Mouse (Mus musculus) forelimb bud, embryonic 11.5 days (tissue): ENCODE results near the gene Hnrnpa0.
A peak's percentile ranks its signal among the peaks of the same experiment; 100 is the strongest.
"Not testable (repeated sequence)": the region's sequence is repeated elsewhere in the genome, so short reads cannot be mapped to it uniquely, and the experiment has no call there.

Experiments used
- DNase-seq: peaks from one replicate; pipeline ENCODE4 v3.0.0-alpha.2; 2012; ENCODE audit warnings: low read depth, low spot score

The Hnrnpa0 gene

DNA sequence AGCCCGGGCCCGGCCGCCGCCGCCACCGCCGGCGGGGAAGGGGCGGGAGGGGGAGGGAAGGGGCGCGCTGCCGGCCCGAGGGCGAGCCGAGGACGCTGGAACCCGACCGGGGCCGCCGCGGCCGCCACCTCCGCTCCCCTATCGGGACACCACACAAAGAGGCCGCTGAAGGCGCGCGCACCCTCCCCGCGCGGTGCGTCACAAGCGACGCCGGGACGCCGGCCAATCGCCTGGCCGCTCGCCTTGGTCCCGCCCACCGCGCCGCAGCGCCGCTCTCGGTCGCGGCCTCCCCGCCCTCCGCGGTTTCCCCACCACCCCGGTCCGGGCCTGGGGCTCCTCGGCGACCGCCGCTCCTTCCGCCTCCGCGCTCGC, at the start of gene Hnrnpa0:
Hnrnpa0 (minus strand) TSS at position 161 of the 372 bp plus-strand sequence.
- DNase-seq, result peak; percentile 93

DNA sequence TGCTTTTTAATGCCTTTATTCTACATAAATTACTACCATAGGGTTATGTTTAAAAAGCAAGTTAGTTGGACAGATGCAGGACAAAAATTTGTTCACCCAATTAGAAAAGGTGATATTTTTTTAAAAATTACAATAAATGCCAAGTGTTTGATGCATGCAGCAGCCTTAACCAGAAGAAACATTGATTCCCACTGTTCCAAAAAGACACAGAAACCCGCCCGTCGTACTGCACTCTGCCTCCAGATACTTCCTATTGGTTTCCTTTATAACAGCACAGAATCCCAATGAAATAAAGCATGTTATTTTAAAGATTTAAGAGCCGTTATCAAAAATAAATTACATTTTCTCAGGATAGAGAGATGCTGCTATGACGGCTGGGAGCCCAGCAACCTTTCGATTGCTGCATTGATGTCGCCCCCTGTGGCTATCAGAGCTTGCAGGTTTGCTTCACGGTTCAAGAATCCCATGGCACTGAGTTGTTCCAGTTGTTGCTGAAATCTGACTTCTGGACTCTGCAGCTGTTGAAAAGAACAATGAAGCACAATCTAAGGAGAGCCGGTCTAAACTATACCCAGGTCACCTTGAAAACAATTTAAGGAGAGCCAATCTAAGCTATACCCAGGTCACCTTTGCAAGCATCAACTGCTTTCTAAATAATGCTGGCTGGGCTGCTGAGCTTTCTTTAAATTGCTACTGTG, 49.3 kb upstream of the Hnrnpa0 start:
- DNase-seq, result no peak

GRCm38 (mm10) chr13:58176105-58176504, 47.7 kb upstream of the Hnrnpa0 start:
- no peak for DNase-seq

DNA sequence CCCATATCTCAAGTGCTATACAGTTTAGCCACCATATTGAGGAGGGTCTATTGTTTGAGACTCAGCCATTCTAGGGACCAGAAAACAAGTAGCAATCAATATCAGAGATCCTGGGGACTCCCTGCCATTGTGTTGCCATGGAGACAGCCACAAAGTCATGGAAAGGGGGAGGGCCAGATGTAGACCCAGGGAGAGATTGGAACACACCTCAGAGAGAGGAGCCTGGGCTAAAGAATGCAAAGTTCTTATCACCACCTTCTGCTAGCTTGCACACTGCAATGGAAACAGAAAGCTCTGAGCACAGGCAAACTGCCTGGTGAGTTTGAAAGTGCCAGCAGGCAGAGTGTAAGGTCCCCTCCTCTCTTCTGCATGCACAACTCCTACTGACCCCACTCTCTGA, 39.8 kb upstream of the Hnrnpa0 start:
- DNase-seq, result no peak

- no peak for DNase-seq
Measured at GRCm38 (mm10) chr13:58163343-58163742, 35.0 kb upstream of the Hnrnpa0 start.

- DNase-seq, result no peak
Measured at GRCm38 (mm10) chr13:58160761-58161160, 32.4 kb upstream of the Hnrnpa0 start.

DNA sequence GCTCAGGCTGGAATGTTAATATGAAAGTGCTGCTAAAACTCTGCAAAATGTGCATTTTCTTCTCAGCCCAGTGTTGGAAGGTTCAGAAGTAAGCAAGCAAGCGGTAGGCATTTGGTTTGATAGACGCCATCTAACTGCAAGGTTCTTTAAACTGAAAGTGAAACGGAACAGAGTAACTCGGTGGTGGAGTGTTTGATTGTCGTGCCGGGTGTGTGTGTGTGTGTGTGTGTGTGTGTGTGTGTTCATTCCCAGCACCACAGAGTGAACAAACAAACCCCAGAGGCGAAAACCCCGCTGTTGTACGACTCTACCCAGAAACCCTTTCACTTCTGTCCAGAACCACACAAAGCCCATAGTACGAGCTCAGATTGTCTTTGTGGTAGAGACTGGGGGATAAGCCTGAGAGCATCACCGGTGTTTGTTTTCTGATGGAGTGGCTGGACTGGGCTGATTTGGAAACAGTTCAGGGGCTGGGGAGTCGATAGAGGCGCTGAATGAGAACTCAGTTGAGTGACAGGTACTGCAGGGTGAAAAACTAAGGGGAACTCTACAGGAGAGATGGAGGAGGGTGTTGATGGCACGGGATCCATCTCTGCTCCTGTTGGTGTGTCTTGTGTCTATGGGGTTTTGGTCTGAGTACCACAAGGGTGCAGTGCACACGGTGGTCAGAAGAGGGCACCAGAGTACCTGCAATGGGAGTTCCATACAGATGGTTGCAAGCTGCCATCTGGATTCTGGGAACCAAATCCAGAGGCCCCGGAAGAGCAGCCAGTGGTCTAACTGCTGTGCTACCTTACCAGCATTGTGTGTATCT, 29.9 kb upstream of the Hnrnpa0 start:
- peak; percentile 93 for DNase-seq

GRCm38 (mm10) chr13:58157447-58158098, 29.2 kb upstream of the Hnrnpa0 start, which contains the start of gene Idnk:
Idnk (plus strand) TSS chr13:58157649.
- DNase-seq, result peak; percentile 78

DNA sequence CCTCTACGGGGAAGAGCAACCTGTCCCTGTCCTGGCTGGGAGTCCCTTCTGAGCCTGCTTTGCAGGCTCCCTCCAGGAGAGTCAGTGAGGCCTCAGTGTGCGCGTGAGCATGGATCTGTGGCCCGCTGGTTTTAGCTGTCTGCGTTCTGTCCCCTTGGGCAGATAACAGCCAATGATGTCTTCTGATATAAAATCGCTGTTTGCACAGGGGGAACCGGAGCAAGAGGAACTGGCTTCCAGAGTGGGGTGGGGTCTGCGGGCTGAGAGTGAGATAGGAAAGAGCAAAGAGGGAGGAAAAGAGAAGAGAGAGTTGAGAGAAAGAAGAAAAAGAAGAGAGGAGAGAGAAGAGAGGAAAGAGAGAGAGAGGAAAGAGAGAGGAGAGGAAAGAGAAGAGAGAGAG, 28.7 kb upstream of the Hnrnpa0 start:
- no peak for DNase-seq

DNA sequence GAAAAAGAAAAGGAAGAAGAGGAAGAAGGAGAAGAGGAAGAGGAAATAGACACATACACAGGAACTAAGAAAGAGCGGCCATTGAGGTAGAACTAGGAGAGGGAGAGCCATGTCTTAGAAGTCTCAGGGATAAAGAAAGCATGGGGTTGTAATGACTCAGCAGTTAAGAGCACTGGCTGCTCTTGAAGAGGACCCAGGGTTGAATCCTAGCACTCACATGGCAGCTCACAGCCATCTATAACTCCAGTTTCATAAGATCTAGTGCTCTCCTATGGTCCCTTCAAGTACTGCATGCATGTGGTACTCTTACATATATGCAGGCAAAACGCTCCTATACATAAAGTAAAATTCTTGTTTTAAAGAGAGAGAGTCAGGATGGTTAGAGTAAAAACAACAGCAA, 27.7 kb upstream of the Hnrnpa0 start:
- no peak for DNase-seq

DNA sequence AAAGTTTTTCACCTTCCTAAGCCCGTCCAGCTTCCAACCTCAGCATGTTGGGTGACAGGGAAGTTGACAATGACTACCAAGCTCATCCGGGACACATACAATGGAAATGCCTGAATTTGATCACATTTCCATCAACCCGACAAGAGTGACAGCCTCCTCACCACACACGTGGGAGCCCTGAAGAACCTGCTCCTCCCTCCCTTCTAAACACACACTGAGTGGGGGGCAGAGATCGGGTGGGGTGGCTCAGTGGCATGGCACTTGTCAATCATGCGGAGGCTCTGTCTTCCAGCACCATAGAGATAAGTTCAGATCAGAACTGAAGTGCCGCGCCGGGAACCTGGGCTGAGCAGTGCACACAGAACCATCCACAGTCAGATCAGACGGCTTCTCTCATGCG, 22.1 kb upstream of the Hnrnpa0 start:
- DNase-seq, result no peak

- no peak for DNase-seq
Measured at GRCm38 (mm10) chr13:58149629-58150028, 21.3 kb upstream of the Hnrnpa0 start.

- no peak for DNase-seq
Measured at GRCm38 (mm10) chr13:58149033-58149558, 20.7 kb upstream of the Hnrnpa0 start.

DNA sequence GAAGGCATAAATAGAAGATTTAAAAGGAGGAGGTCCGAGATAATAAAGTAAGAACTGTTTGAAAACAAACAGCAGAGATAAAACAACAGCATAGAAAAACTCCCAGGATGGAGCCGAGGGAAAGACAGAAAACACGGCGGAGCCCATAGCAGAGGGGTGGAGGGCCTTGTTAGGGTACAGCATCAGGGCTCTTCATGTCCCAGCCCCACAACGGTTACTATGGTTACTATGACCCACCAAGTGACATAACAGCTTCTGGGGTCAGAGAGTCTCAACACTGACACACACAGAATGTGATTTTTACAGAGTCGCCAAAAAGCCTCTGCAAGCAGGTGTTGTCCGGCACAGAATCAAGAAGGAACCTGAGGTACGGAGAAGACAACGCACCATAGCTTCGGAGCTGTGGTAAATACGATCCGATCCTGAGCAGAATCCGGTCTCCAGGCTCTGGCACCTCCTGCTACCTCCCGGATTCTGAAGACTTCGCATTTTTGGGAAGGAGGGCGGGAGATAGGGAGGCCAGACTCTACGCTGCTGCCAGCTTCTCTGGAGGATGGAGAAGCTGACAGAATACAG, 20.0 kb upstream of the Hnrnpa0 start:
- DNase-seq, result peak; percentile 79

GRCm38 (mm10) chr13:58147760-58148159, 19.4 kb upstream of the Hnrnpa0 start:
- no peak for DNase-seq

- DNase-seq, result not testable (repeated sequence)
Measured at GRCm38 (mm10) chr13:58146603-58147002, 18.2 kb upstream of the Hnrnpa0 start.

DNA sequence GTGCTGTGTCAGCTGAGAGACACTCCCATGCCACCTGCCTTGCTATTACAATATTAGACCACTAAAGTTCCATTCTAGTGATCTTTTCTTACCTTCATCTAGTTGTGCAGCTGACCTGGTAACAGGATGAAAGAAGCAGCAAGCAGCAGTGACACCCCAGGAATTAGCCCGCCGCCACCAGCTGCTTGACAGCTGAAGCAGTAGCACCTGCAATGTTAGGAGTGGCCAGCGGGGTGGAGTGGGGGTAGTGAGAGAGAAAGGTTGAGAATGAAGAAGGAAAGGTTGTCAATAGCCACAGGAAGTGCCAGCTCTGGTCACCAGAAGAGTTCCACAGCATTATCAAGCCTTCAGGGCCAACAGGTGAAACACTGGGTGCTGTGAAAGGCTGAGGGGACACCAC, 3.3 kb upstream of the Hnrnpa0 start:
- no peak for DNase-seq

DNA sequence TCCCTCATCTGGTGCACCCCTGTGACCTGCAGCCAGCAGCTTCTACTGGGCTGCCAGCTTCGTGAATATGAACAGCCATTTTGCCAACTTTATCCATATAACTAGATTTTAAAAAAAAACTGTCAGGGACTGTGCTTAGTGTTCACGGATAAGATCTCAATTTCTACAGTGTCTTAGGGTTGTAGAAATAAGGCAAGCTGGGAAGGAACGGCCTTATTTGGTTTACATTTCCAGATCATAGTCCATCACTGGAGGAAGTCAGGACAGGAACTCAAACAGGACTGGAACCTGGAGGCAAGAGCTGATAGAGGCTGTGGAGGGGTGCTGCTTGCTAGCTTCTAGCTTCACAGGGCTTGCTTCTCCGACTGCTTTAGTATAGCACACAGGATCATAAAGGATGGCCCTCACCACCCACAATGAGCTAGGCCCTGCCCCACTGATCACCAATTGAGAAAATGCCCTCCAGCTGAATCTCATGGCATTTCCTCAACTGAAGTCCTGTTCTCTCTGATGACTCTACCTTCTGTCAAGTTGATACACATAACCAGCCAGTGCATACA, 1.4 kb upstream of the Hnrnpa0 start:
- no peak for DNase-seq

DNA sequence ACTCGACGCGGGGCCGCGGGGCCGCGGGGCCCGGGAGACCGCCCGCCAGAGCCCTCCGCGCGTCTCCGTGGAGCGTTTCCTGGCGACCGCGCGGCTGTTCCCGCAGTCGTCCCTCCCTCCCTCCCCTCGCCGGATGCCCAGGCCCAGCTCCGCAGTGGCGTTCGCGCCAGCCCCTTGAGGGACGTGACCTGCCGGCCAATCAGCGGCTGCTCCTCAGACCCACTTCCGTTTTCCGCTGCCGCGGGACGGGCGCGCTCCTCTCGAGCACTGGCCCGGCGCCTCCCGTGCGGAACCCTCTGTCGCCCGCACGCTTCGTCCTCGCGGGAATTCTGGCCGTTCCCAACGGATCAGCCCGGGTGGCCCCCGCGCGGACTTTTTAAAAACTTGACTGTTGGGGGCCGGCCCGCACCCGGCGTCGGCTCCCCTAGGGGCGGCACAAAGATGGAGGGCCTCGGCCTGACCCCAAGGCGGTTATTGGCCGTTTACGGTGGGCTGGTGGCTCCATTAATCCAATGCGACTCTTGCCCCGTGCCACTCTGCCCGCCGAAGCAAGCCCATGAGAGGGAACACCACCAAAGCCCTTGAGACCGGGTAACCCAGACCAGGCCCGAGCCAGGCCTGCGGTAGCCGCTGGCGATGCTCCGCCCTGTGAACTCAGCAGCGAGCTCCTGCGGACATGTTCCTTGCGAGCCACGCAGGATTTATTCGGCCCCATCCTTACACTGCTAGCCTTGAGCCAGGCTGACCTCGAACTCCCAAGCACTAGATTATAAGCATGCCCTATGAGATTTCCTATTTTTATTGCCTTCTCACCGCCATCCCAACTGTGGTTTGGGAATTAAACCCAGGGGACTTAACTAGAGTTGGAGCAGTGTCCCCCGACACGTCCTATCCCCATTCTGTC, 664 bp upstream of the Hnrnpa0 start:
- DNase-seq, result peak; percentile 95

DNA sequence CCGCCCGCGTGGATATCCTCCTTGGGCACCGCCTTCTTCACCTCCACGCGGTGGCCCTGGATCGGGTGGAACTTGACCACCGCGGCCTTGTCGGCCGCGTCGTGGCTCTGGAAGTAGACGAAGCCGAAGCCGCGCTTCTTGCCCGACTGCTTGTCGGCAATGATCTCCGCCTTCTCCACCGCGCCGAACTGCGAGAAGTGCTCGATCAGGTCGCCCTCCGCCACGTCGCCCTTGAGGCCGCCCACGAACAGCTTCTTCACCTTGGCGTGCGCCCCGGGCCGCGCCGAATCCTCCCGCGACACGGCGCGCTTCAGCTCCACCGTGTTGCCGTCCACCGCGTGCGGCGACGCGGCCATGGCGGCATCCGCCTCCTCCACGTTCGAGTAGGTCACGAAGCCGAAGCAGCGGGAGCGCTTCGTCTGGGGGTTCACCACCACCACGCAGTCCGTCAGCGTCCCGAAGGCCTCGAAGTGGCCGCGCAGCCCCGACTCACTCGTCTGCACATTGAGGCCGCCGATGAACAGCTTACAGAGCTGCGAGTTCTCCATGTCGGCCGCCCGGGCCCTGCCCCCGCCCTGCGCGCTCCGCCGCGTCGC, 492 bp downstream of the Hnrnpa0 start:
- no peak for DNase-seq
